Mouse (Mus musculus) limb, embryonic 15.5 days (tissue): ENCODE measurements at regions not wholly inside any gene's neighbourhood (a gene's known extent, or its start where the extent isn't known, plus 50 kb on each side); places are given as distances from the start of the nearest gene placed in this dataset.

Experiments used
- ATAC-seq: fragments of 200-750 bp; cut with Nextera tagmentation; 2 replicates; pipeline ENCODE4 v1.8.0; 2017; ENCODE audit warnings: low read depth, moderate TSS enrichment; ENCODE audit not compliant: insufficient number of reproducible peaks, low FRiP score, low TSS enrichment
- H3K27ac ChIP-seq: fragments of 300-500 bp; sonication (generic); 2 replicates; pipeline ENCODE4 v1.5.1; 2015; ENCODE audit warnings: moderate library complexity, mild to moderate bottlenecking, inconsistent platforms
- H3K27me3 ChIP-seq: fragments of 300-500 bp; sonication (generic); 2 replicates; pipeline ENCODE4 v1.6.1; 2015; ENCODE audit warnings: inconsistent platforms
- H3K36me3 ChIP-seq: fragments of 300-500 bp; sonication (generic); 2 replicates; pipeline ENCODE4 v1.6.1; 2015; ENCODE audit warnings: inconsistent platforms
- H3K4me1 ChIP-seq: fragments of 300-500 bp; sonication (generic); 2 replicates; pipeline ENCODE4 v1.6.1; 2015; ENCODE audit warnings: inconsistent platforms
- H3K4me2 ChIP-seq: fragments of 300-500 bp; sonication (generic); 2 replicates; pipeline ENCODE4 v1.6.1; 2015; ENCODE audit warnings: mild to moderate bottlenecking, inconsistent platforms
- H3K4me3 ChIP-seq: fragments of 300-500 bp; sonication (generic); 2 replicates; pipeline ENCODE4 v1.5.1; 2015; ENCODE audit warnings: mild to moderate bottlenecking, inconsistent platforms
- H3K9ac ChIP-seq: fragments of 300-500 bp; sonication (generic); 2 replicates; pipeline ENCODE4 v1.6.1; 2015; ENCODE audit warnings: inconsistent platforms
- H3K9me3 ChIP-seq: fragments of 300-500 bp; sonication (generic); 2 replicates; pipeline ENCODE4 v1.6.1; 2016; ENCODE audit warnings: inconsistent platforms
- WGBS: fragments of 180-500 bp; shearing (Covaris S2); methylation state at CpG from one replicate; pipeline ENCODE4 v1.1.7; 2015; 5-methylcytosine and 5-hydroxymethylcytosine counted together

GRCm38 (mm10) chr8:25463532-25463931 lies 639.4 kb upstream of the Adam5 start:
- 12% methylated on average over 9 of the region's 9 CpGs for WGBS
- Histone ChIP-seq H3K36me3 (no peaks in the 10 kb centered on the region), H3K9ac (no peak overlapping the region), H3K9me3 (no peaks in the 10 kb centered on the region), H3K27ac (peak overlapping the region; percentile 79), H3K4me2 (no peak overlapping the region), H3K4me3 (no peak overlapping the region), H3K27me3 (no peaks in the 10 kb centered on the region), H3K4me1 (peaks cover 40% of the 10 kb centered on the region)
- no peak for ATAC-seq

DNA sequence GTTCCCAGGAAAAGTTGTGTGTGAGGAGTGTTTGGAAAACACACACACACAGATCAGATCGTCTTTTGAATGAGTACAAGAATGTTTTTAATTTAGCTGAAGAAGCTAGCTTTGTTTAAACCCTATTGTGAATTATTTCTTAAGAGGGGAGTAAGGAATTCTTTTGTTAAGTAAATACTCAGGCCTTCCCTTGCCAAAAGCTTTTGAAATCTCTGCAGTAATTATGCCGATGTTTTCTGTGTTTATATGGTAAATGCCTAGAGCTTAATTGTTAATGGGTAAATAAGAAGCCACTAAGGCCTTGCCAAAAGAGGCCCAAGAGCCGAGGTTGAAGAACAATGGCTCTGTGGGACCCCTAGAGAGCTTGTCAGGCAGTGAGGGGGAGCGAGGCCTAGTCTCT lies 638.3 kb upstream of the Adam5 start:
- 35% methylated on average over 4 of the region's 4 CpGs for WGBS
- Histone ChIP-seq H3K36me3 (no peaks in the 10 kb centered on the region), H3K27me3 (no peaks in the 10 kb centered on the region), H3K9me3 (no peaks in the 10 kb centered on the region), H3K4me1 (peaks cover 40% of the 10 kb centered on the region), H3K4me2 (no peak overlapping the region), H3K9ac (no peak overlapping the region), H3K27ac (peak overlapping the region; percentile 12; the same call in 1 of the 2 replicates), H3K4me3 (no peak overlapping the region)
- ATAC-seq, result no peak

DNA sequence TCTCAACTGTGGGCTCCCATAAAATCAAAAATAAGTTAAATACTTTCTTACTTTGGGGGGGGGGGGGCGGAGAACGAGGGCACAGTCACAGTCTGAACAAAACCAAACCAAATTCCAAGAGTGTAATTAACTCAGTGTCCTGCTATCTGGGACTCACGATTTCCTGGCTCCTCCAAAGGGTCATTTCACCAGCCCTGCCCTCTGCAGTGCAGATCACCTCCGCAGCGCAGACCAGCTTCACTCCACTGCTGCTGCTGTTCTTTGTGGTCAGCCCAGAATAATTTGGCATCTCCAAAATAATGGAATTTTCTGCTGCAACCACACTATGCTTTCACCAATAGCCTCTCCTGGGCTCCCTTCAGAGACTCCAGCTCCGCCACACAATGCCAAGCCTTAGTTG lies 631.5 kb upstream of the Adam5 start:
- ATAC-seq, result no peak
- 51% methylated on average over 6 of the region's 6 CpGs for WGBS
- no peak overlapping the region for H3K4me2 ChIP-seq

GRCm38 (mm10) chr8:25454972-25455371 lies 630.8 kb upstream of the Adam5 start:
- no peak for ATAC-seq
- H3K9me3 ChIP-seq, result no peaks in the 10 kb centered on the region; the same call in 1 of the 2 replicates
- no peak overlapping the region for H3K27ac ChIP-seq
- H3K27me3 ChIP-seq, result no peaks in the 10 kb centered on the region
- no peaks in the 10 kb centered on the region for H3K4me1 ChIP-seq
- 86% methylated on average over 1 of the region's 1 CpGs for WGBS
- H3K36me3 ChIP-seq, result no peaks in the 10 kb centered on the region
- no peak overlapping the region for H3K4me3 ChIP-seq
- H3K9ac ChIP-seq, result no peak overlapping the region
- no peak overlapping the region for H3K4me2 ChIP-seq

More for the DNA sequence above, 631.5 kb upstream of the Adam5 start:
- Histone ChIP-seq H3K4me3 (no peak overlapping the region), H3K9ac (no peak overlapping the region), H3K27me3 (no peaks in the 10 kb centered on the region), H3K36me3 (no peaks in the 10 kb centered on the region), H3K27ac (no peak overlapping the region), H3K4me1 (no peaks in the 10 kb centered on the region), H3K9me3 (no peaks in the 10 kb centered on the region; the same call in 1 of the 2 replicates)

DNA sequence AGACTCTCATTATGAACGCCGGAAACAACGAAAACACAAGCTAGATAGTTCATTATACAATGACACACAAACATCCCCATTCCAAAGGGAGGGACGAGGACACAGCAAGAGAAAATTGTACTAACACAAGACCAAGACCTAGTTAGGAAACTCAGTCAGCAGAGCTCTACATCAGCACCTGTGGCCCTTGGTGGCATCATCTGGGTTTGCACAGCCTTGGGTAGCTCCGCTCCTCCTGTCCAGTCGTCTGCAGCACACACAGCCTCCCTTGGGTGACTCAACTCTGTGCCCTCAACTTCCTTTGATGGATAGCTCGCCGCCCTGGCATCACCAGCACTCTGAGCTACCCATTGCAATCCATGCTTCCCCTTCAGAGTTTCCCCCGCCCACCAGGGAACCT lies 629.7 kb upstream of the Adam5 start:
- no peaks in the 10 kb centered on the region for H3K36me3 ChIP-seq
- no peak overlapping the region for H3K27ac ChIP-seq
- no peak overlapping the region for H3K4me3 ChIP-seq
- 95% methylated on average over 9 of the region's 9 CpGs for WGBS
- no peaks in the 10 kb centered on the region; the same call in 1 of the 2 replicates for H3K9me3 ChIP-seq
- no peaks in the 10 kb centered on the region for H3K27me3 ChIP-seq
- H3K4me2 ChIP-seq, result no peak overlapping the region
- no peak overlapping the region for H3K9ac ChIP-seq
- no peak for ATAC-seq
- H3K4me1 ChIP-seq, result no peaks in the 10 kb centered on the region

GRCm38 (mm10) chr8:25450544-25450943 lies 626.4 kb upstream of the Adam5 start:
- Histone ChIP-seq H3K4me2 (no peak overlapping the region), H3K36me3 (no peaks in the 10 kb centered on the region), H3K9ac (no peak overlapping the region), H3K4me3 (no peak overlapping the region), H3K27ac (no peak overlapping the region), H3K9me3 (no peaks in the 10 kb centered on the region; the same call in 1 of the 2 replicates), H3K4me1 (no peaks in the 10 kb centered on the region), H3K27me3 (no peaks in the 10 kb centered on the region)
- ATAC-seq, result no peak

GRCm38 (mm10) chr8:25449590-25449989 lies 625.4 kb upstream of the Adam5 start:
- no peaks in the 10 kb centered on the region for H3K36me3 ChIP-seq
- no peak overlapping the region for H3K27ac ChIP-seq
- H3K9ac ChIP-seq, result no peak overlapping the region
- 85% methylated on average over 4 of the region's 4 CpGs for WGBS
- no peaks in the 10 kb centered on the region; the same call in 1 of the 2 replicates for H3K9me3 ChIP-seq
- H3K4me1 ChIP-seq, result no peaks in the 10 kb centered on the region
- H3K27me3 ChIP-seq, result no peaks in the 10 kb centered on the region
- no peak for ATAC-seq
- H3K4me3 ChIP-seq, result no peak overlapping the region
- H3K4me2 ChIP-seq, result no peak overlapping the region

GRCm38 (mm10) chr8:25447900-25448299 lies 623.7 kb upstream of the Adam5 start:
- WGBS, result 77% methylated on average over 4 of the region's 4 CpGs
- no peaks in the 10 kb centered on the region for H3K36me3 ChIP-seq
- H3K9me3 ChIP-seq, result no peaks in the 10 kb centered on the region; the same call in 1 of the 2 replicates
- no peaks in the 10 kb centered on the region for H3K27me3 ChIP-seq
- H3K4me2 ChIP-seq, result no peak overlapping the region
- no peak overlapping the region for H3K4me3 ChIP-seq
- ATAC-seq, result no peak
- H3K27ac ChIP-seq, result no peak overlapping the region
- H3K4me1 ChIP-seq, result no peaks in the 10 kb centered on the region
- H3K9ac ChIP-seq, result no peak overlapping the region

DNA sequence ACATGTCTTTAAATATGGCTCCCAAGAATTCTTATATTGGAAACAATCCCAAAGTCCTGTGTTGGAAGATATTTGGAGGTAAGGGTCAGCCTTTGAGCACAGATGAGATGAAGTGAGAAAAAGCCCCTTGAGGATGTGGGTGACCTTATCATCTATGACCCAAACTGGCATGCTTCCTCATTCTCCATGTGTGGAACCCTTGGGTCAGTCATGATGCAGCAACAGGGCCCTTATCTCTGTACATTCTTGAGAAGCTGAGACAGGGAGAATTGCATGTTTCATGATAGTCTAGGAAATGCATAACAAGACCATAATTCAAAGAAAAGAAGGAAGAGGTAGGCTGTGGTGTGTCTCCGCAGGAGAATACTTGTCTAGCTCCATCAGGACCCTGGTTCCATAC lies 621.8 kb upstream of the Adam5 start:
- no peak for ATAC-seq
- WGBS, result 89% methylated on average over 1 of the region's 1 CpGs
- no peak overlapping the region for H3K27ac ChIP-seq
- H3K36me3 ChIP-seq, result no peaks in the 10 kb centered on the region
- no peaks in the 10 kb centered on the region for H3K27me3 ChIP-seq
- H3K9me3 ChIP-seq, result no peaks in the 10 kb centered on the region
- peaks cover 11% of the 10 kb centered on the region for H3K4me1 ChIP-seq
- no peak overlapping the region for H3K4me3 ChIP-seq
- H3K9ac ChIP-seq, result no peak overlapping the region
- no peak overlapping the region for H3K4me2 ChIP-seq

DNA sequence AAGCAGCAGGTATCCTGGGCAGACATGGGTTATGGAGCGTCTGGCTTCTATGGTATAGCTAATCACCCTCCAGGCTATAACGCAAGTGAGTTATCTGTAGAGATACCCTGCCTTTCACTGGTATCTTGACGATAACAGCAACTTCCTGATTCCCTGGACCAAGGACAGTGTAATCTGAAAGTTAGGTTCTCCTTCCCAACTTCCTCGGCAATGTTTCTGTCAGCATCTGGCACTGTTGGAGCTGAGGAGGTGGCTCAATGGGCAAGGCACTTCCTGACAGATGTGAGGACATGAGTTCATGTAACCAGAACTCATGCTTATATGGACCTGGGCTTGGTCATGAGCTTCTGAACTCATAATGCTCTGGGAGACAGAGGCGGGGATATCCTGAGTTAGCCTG lies 620.9 kb upstream of the Adam5 start:
- Histone ChIP-seq H3K4me3 (no peak overlapping the region), H3K4me2 (no peak overlapping the region), H3K4me1 (peaks cover 20% of the 10 kb centered on the region), H3K9ac (no peak overlapping the region), H3K27me3 (no peaks in the 10 kb centered on the region), H3K36me3 (no peaks in the 10 kb centered on the region), H3K9me3 (no peaks in the 10 kb centered on the region), H3K27ac (no peak overlapping the region)
- 74% methylated on average over 5 of the region's 5 CpGs for whole genome bisulfite sequencing
- ATAC-seq, result no peak

- H3K36me3 ChIP-seq, result no peaks in the 10 kb centered on the region
- H3K27me3 ChIP-seq, result no peaks in the 10 kb centered on the region
- peaks cover 31% of the 10 kb centered on the region for H3K4me1 ChIP-seq
- no peak overlapping the region for H3K27ac ChIP-seq
- H3K9me3 ChIP-seq, result no peaks in the 10 kb centered on the region
- ATAC-seq, result no peak
- no peak overlapping the region for H3K4me2 ChIP-seq
- no peak overlapping the region for H3K9ac ChIP-seq
- no peak overlapping the region for H3K4me3 ChIP-seq
- WGBS, result 70% methylated on average over 5 of the region's 5 CpGs
Measured at GRCm38 (mm10) chr8:25443552-25443951, 619.4 kb upstream of the Adam5 start.

- 14% methylated on average over 6 of the region's 6 CpGs for WGBS
Measured at GRCm38 (mm10) chr8:25441057-25441441, 616.9 kb upstream of the Adam5 start.

DNA sequence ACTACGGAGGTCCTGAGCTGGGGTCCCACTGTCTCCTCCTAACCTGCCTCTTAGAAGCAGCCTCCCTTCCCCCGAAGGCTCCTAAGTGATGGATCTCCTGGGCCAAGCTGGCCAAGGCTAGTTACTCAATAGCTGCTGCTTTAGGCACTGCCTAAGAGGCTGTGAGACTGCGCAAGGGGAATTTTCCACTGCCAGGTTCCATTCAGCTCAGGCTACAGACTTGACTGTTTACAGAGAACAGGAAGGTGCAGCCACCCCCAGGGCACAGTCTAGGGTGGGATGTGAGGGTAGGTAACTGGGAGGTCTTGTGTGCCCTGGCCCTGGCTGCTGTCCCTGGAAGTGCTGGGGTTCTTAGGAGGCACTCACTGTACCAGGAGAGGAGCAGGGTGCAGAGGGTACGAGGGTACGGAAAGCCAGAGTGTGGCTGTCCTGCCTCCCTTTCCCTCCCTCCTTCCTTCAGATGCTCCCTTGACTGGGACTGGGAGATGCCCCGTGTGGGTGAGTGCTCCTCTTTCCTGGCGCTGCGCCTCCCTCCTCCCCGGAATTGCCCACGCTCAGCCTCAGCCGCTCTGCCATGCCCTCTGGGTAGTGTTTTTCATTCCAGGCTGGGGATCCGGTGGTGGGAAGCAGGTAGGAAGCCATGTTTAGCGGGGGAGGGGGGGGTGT lies 616.4 kb upstream of the Adam5 start:
- peak overlapping the region; percentile 11; the same call in 1 of the 2 replicates for H3K4me3 ChIP-seq
- H3K4me1 ChIP-seq, result peaks cover 31% of the 10 kb centered on the region
- peak overlapping the region; percentile 91 for H3K27ac ChIP-seq
- peak; percentile 77 for ATAC-seq
- no peaks in the 10 kb centered on the region for H3K27me3 ChIP-seq
- no peaks in the 10 kb centered on the region for H3K36me3 ChIP-seq
- 9% methylated on average over 11 of the region's 13 CpGs for WGBS
- no peak overlapping the region for H3K9ac ChIP-seq
- peak overlapping the region; percentile 45 for H3K4me2 ChIP-seq
- H3K9me3 ChIP-seq, result no peaks in the 10 kb centered on the region

More at GRCm38 (mm10) chr8:25441057-25441441, 616.9 kb upstream of the Adam5 start:
- no peaks in the 10 kb centered on the region for H3K36me3 ChIP-seq
- H3K27ac ChIP-seq, result peak overlapping the region; percentile 91
- no peaks in the 10 kb centered on the region for H3K27me3 ChIP-seq
- peak overlapping the region; percentile 45 for H3K4me2 ChIP-seq
- peaks cover 31% of the 10 kb centered on the region for H3K4me1 ChIP-seq
- ATAC-seq, result peak; percentile 79
- no peaks in the 10 kb centered on the region for H3K9me3 ChIP-seq
- no peak overlapping the region for H3K9ac ChIP-seq
- H3K4me3 ChIP-seq, result peak overlapping the region; percentile 11; the same call in 1 of the 2 replicates
